Mouse (Mus musculus) kidney, adult 2 months (tissue): ENCODE results near the gene Ulk2.

Source experiments
- CTCF ChIP-seq: fragments of 200-500 bp; conservative IDR thresholded peaks from 2 replicates; pipeline ENCODE4 v1.5.1; 2011; ENCODE audit warnings: low read depth, mild to moderate bottlenecking, control low read depth, low read length, moderate library complexity, mixed read lengths; ENCODE audit not compliant: insufficient read depth, insufficient read length
- POLR2A ChIP-seq: fragments of 200-500 bp; IDR thresholded peaks from one replicate; pipeline ENCODE4 v1.6.1; 2011; ENCODE audit warnings: low read depth, low read length, control low read depth

GRCm38 (mm10) chr11:61774551-61775149 lies 80.2 kb downstream of the Ulk2 start:
- TF ChIP-seq POLR2A, result no peak
- no peak for TF ChIP-seq CTCF
